Comparison of ENCODE assay signal across 8 mouse cellular contexts in the genomic region with DNA sequence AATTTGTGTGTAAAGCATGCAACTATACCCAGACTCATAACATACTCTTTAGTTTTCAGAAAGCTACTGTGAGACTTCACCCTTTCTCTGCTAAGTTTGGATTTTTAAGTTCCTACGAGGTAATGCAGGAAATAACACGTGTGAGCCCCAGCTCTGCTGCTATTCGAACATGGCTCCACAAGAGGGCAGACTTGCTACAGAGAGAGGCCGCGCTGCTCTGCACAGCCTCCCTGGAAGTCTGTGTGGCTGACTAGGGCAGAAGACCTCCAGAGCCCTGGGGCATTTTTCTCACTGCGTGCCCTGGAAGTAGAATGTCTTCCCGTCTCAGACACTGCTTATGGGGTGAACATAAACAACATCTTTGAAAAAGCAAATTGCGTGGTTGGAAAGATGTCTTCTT.
DNase-seq lines count a peak whose midpoint lies in the region; ATAC-seq and TF ChIP-seq lines count a peak whose summit lies in the region.

No protein-coding gene starts in this region.

- POLR2A ChIA-PET in Patski (lab: Charles Lee): no interaction called here

- H3K4me1 ChIP-seq in lung, embryonic 16.5 days (replicated peaks; ENCODE audit: control insufficient read depth, insufficient read depth, low read length): no peaks in the 10 kb centered on the region

- ATAC-seq in Patski: peak; percentile 82
- peak; percentile 75 for ATAC-seq in granulocyte monocyte progenitor cell, adult 5-6 weeks (replicated peaks; ENCODE audit: poor library complexity, severe bottlenecking)
- 0 out of 2 replicates have a peak, but pooled peaks have one; percentile 51 for ATAC-seq in lung, embryonic 16.5 days (ENCODE audit: low read depth)
- no peak for ATAC-seq in monocyte, adult 5-6 weeks (replicated peaks; ENCODE audit: insufficient number of reproducible peaks, low FRiP score, low TSS enrichment, poor library complexity, severe bottlenecking)

- H3K9ac ChIP-seq in lung, embryonic 16.5 days (ENCODE audit: low read length): no peak overlapping the region

- peaks cover 22% of the 10 kb centered on the region for H3K27me3 ChIP-seq in Patski
- no peaks in the 10 kb centered on the region for H3K27me3 ChIP-seq in lung, embryonic 16.5 days (ENCODE audit: control insufficient read depth, insufficient read depth, low read depth, low read length)

- WGBS in lung, embryonic 16.5 days: 7% methylated on average over 8 of the region's 8 CpGs

- H3K9me3 ChIP-seq in lung, embryonic 16.5 days (ENCODE audit: control insufficient read depth, low read length): no peaks in the 10 kb centered on the region

- CTCF ChIA-PET in Patski (lab: Charles Lee): no interaction called here

- TF ChIP-seq CTCF in Patski (IDR thresholded peaks at IDR 0.05): peak; percentile 79

- H3K27ac ChIP-seq in lung, embryonic 16.5 days (ENCODE audit: low read length): no peak overlapping the region

- DNase-seq in B cell, adult 2 months: peak; percentile 8 to 31
- no peak for DNase-seq in Patski (ENCODE audit: low read depth, low spot score)
- DNase-seq in cerebellum, postnatal 36 days: peak; percentile 50 to 53
- peak; percentile 13 to 72 for DNase-seq in kidney, postnatal 36 days
- DNase-seq in right cerebral cortex, adult 18-20 months: peak; percentile 67

- no peak overlapping the region for H3K4me3 ChIP-seq in lung, embryonic 16.5 days (ENCODE audit: low read length)

- no peak overlapping the region for H3K4me2 ChIP-seq in lung, embryonic 16.5 days (ENCODE audit: low read depth, low read length)

- in situ Hi-C loops in Patski (cut with MboI; ENCODE audit: low pct_unique_long_range_greater_than_20kb): no loop called here

- no peaks in the 10 kb centered on the region for H3K36me3 ChIP-seq in lung, embryonic 16.5 days (ENCODE audit: control insufficient read depth, insufficient read depth, low read length)
